Mouse (Mus musculus) T-helper 17 cell (primary cell): ENCODE results near the gene Arsb.

ENCODE experiments used
- in situ Hi-C, 2 experiments: fragments of 300-600 bp; cut with MboI, MseI; formaldehyde crosslinking; loops; 1 replicate in 1 of 2; 2 replicates in 1 of 2; pipeline ENCODE4 v1.15.1; 2025; ENCODE audit warnings: high pct_unique_total_duplicates in 2 of 2

The Arsb gene

DNA sequence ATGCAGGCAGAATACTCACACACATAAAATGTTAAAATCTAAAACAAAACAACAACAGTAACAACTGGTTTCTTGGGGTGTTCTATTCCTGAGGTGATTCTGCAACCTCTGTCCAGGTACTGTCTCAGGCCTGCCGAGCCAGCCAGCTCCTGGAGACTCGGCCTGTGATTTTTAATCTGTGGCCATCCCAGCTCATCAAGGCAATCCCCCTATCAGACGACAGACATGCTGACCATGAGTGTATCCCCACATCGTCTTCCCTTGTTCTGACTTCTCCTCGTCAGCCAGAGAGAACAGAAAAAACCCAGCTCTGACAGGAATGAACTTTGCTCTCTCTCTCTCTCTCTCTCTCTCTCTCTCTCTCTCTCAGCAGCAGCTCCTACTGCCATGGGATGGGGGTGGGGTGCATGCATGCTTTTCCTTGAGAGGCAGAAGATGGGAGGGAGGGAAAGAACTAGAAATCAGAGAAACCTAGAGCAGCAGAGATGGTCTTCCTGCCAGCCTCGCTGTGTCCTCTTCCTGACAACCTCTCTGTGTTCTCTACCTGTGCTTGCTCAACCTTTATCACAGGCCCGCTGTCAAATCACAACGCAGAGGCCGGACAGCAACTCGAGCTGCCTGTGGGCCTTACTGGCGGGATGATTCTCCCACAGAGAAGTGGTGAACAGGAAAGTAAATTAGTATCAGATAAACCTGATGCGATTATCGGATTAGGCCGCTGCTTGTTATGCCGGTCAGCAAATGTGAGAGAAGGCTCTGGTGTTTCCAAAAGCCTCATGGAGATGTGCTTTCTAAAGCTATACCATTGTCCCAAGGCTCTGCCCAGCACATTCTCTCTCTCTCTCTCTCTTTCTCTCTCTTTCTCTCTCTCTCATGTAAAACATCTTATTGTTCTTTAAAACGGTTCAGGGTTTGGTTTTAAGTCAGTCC, 144.5 kb downstream of the Arsb start:
- in situ Hi-C loops = no loop called here

- in situ Hi-C loops = no loop called here
Observed at GRCm38 (mm10) chr13:93919536-93919935, 148.1 kb downstream of the Arsb start.

DNA sequence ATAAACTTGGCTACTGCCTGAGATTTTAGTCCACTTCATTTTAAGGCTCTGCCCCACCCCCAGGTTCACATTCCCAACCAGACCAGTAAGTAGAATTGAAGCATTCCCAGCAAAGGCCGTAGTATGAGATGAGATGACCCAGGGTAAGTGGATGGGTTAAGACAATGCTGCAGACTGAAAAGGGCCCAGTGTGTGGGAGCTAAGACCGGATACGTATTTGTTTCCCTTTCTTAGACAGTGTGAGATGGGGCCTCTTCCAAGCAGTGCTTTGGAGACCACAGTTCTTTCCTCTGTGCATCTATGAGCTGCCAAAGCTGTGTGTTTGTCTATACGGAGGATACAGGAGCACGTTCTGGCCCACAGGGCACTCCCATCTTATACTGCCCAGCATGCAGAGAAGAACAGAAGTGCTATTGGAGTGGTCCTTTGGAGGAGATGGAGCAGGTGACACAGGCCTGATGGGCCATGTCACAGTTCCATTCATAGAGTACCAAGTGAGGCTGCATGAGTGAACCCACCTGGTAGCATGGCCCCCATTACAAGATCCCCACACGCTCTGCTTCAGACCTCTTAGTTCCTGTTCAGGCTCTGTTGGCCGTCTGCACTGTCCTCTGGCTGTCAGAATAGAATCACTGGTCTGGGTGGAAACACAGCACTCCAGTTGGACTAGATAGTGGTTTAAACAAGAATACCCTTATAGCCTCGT, 148.8 kb downstream of the Arsb start:
- in situ Hi-C loops = no loop called here

- in situ Hi-C loops = no loop called here
Observed at GRCm38 (mm10) chr13:93920786-93921300, 149.4 kb downstream of the Arsb start.

- in situ Hi-C loops = no loop called here
Observed at GRCm38 (mm10) chr13:93921831-93922565, 150.6 kb downstream of the Arsb start.

DNA sequence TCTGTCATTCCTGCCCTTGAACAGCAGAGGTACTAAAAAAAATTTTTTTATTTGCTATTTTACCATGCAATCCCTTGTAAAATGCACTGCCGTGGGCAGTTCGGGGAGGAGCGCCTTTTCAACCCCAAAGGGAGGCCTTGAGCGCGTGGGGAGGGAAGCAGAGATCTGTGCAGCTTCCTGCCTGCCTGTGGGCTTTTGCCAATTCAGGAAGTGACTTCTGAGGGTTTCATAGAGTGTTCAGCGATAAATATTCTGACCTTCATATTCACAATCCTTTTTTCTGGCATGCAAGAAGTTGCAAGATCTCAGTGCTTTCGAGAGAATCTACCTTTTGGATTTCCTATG, 151.1 kb downstream of the Arsb start:
- in situ Hi-C loops = no loop called here

GRCm38 (mm10) chr13:93924735-93925432, 153.5 kb downstream of the Arsb start:
- in situ Hi-C loops = no loop called here

- in situ Hi-C loops = no loop called here
Observed at GRCm38 (mm10) chr13:93930561-93931340, 159.3 kb downstream of the Arsb start.

DNA sequence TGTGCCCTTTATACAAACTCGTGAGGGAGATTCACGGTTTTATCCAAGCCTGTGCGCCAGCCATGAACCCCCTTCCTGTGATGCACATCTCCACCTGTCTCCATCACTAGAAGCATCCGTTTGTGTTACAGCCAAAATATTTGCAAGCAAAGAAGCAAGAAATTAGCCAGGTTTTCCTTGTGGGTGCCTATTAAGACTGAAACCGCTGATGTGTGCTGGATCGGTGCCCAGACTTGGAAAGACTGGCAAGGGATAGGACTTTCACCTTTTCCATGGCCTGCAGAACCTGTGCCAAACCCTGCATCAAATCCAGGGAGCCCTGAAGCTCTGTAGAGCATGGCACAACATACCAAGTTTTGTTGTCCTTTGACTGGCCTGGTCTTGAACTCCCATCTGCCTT, 165.0 kb downstream of the Arsb start:
- in situ Hi-C loops = no loop called here

DNA sequence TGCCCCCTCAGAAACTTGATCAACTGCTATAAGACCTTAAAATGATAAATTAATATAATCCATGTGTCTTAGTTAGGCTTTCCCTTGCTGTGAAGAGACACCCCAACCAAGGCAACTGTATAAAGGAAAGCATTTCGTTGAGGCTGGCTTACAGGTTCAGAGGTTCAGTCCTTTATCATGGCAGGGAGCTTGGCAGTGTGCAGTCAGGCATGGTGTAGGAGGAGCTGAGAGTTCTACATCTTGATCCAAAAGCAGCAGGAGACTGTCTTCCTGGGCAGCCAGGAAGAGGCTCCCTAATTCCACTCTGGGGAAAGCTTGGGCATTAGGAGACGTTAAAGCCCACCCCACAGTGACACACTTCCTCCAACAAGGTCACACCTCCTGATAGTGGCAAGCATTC, 166.7 kb downstream of the Arsb start:
- in situ Hi-C loops = no loop called here

- in situ Hi-C loops = loop anchor here in 1 of 2 experiments (5.0 kb wide), 1 partner anchor 108 kb away; no protein-coding TSS in a partner anchor
Observed at GRCm38 (mm10) chr13:93939363-93940127, 168.1 kb downstream of the Arsb start.

DNA sequence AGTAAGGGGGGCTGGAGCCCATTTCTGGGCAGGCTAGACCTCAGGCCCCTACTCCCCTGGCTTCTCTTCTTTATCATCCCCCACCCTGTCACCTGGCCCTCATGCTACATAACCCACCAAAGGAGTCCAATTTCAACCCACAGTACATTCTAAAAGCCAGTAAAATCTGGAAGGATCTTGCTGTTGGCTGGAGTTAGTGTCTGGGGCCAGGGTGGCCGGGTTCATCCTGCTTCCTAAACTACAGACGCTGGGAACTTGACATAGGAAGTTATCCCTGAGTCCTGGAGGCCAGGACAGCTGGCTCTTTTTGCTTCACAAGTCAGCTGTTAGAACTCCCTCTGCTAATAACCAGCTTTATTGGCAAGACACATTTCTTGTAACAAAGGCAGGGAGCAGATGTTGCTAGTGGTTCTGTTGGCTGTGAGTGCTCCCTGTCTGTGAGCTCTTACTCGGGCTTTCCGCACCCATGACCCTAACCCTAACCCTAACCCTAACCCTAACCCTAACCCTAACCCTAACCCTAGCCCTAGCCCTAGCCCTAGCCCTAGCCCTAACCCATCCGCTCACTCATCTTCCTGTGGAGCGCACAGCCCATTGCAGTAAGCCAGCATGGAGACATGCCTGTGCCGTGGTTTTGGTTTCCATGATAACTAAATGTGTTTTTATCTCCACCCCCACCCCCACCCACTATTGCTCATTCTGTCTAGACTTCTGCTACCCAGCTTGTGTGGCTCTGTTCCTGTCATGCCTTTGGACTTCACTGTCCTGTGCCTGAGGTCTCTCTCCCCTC, 169.5 kb downstream of the Arsb start:
- in situ Hi-C loops = loop anchor here in 1 of 2 experiments (5.0 kb wide), 1 partner anchor 106 kb away; no protein-coding TSS in a partner anchor

DNA sequence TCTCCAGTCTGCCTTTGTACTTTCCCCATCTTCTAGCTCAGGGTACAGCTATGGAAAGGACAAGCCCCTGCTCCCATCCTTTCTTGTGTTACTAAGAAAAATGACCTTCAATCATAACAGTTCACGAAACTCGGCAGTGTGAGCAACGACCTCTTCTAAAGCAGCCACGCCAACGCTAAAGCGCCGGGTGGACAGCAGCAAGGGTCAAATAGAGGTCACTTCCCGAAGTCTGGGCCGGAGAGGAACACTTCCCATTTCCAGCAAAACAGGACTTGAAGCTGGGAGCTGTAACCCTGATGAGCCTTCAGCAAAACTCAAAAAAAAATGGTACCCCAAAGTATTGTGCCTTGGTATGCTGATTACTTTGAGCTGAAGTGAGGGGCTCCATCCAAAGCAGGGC, 179.6 kb downstream of the Arsb start:
- in situ Hi-C loops = no loop called here

DNA sequence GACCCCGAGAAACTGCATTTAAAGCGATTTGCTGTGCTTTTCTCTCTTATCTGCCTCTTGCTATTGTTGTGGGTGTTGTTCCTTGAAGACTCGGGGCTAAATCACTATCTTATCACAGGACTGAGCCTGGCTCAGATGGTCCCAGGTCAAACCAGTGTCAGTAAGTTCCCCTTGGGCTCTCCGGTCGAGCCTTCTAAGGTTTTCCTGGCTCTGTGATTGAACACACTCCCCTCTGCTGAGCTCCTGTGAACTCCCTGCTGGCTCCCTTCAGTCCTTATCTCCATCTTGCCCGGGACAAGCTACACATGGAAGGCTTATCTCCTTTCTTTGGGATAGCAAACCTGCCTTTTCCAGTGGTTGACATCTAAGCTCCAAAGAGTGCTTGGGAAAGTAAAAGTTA, 180.1 kb downstream of the Arsb start:
- in situ Hi-C loops = no loop called here

DNA sequence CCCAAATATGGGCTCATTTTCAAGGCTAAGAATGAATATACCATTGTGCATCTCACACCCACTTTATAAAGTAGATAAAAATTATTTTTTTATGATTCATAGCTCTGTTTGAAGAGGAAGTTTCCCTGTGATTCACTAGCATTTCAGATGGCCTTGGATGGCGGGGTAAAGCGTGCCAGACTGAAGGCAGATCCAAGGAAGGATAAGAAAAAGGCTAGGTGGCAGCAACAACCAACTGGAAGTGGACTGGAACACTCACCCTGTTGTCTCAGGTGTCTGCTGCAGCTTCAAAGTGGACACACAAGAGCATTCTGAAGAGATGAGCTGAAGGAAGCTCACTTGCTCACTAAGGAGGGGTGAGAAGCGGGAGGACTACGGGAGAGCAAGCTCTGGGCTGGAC, 181.0 kb downstream of the Arsb start:
- in situ Hi-C loops = no loop called here

- in situ Hi-C loops = no loop called here
Observed at GRCm38 (mm10) chr13:93957907-93958306, 186.5 kb downstream of the Arsb start.

DNA sequence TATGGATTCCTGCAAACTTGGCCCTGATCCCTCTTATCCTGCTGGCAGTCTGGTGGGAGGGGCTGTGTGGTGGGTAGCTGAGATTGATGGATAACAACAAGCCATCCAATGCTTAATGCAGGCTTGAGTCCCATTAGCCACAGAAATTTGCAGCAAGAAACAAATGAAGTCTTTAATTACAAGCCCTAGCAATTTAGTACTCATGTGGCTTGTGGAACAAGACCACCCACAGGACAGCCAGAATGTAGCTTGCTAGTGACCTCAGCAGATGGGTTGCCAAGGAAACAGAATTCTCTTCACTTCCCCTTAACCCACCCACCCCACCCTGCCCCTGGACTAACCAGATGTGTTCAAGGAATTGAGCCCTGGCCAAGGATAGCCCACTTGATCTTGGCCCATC, 194.8 kb downstream of the Arsb start:
- in situ Hi-C loops = no loop called here

GRCm38 (mm10) chr13:93967138-93967537, 195.7 kb downstream of the Arsb start:
- in situ Hi-C loops = no loop called here

GRCm38 (mm10) chr13:93970115-93970514, 198.7 kb downstream of the Arsb start:
- in situ Hi-C loops = no loop called here
